Mouse (Mus musculus) monocyte, adult 2 months (primary cell): ENCODE results near the gene Adgrl2.

Experiments
- DNase-seq, 2 experiments: peaks; one replicate each; pipeline ENCODE4 v3.0.0; 2022; ENCODE audit warnings: low spot score in 2 of 2, low read depth in 1 of 2

The Adgrl2 gene

DNA sequence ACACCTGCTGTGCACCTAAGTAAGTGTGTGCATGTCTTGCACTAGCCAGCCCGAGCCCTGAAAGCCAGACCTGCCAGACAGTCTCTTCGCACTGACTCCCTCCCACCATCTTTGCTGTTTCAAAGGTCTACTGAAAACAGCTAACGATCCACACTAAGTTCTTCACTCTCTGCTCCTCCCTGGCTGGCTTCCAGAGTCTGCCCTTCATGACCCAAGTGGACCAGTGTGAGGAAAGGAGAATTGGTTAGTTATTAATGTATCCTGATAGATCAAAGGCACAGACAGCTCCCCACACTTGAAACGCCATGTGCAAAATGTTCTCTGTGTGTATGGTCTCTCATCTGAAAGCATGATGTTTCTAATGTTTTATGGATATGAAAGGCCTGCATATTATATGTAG is 103.4 kb downstream of the Adgrl2 start:
- no peak for DNase-seq

DNA sequence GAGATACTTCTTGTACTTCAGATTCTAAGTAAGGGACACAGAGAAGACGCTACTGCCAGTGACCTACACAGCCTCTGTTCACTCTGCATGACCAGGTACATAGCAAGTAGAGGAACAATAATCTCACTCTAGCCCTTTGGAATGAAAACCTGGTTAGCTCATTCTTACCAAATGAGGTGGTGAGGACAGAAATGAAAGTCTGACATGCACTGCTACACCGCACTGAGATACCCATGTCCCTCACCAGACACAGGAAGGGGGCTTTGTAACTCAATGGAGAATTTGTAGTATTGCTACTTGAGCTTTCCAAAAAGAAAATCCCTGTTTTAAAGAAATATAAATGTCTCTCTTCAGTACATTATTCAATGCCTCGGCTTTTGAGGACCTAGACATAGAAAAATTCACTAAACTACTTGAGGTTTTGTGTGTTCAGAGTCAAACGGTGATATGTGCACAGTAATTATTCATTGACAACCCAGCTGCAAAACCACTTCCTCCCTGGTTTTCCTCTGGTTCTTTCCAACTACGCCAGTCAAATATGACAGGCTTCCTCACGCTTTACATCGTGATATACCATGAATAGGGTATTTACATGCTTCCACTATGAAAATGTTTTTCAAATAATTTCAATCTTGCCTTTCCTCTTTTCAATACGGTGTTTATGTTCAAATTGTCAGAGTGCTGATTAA is 104.2 kb downstream of the Adgrl2 start:
- DNase-seq: no peak

DNA sequence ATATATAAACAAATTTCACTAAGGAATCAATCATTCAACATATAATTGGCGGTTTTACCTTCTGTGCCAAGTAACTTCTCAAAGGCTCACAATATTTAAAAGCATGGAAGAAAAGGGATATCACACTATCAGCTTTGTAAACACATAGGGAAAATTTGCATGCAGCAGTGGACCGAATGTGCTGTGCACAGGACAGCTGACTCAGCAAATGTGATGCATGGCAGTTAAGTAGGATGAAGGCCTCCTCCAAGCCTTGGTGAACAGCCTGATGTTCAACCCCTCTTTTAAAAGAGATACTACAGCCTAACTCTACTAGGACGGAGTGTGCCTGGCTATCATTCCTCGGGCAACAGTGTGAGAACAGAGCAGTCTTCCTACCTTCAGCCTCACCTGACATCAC is 105.2 kb downstream of the Adgrl2 start:
- DNase-seq: no peak

DNA sequence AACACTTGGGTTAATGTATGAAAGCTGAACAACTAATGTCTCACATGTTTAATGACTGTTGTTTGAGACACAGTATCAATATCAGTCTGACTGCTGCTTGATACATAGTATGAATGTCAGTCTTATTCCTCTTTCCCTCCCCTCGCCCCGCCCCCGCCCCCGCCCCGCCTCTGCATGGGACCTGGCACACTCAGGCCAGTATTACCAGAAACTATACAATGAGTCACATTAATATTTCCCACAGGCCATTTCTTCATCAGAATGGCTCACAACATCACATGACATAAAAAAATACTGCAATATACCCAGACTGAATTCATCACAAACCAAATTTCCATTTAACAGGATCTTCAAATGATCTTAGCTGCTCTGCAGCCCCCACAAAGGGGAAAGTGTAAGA is 108.9 kb downstream of the Adgrl2 start:
- no peak for DNase-seq

DNA sequence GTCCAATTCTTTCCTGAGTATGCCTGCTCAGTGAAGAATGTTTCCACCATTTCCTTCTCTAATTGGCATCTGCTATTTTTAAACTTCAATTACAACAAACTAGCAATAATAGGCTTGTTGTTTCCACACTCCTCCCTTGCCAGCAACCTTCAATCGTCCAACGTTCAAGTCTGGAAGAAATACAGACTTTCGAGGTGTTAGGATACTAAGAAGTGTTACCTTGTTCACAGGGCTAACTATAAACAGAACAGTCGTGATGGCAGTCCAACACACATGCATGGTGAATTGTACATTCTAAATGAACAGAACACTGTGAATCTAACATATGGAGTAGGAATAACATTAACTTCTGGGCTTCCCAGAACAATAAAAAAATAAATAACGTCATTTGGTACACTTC is 117.8 kb downstream of the Adgrl2 start:
- no peak for DNase-seq

DNA sequence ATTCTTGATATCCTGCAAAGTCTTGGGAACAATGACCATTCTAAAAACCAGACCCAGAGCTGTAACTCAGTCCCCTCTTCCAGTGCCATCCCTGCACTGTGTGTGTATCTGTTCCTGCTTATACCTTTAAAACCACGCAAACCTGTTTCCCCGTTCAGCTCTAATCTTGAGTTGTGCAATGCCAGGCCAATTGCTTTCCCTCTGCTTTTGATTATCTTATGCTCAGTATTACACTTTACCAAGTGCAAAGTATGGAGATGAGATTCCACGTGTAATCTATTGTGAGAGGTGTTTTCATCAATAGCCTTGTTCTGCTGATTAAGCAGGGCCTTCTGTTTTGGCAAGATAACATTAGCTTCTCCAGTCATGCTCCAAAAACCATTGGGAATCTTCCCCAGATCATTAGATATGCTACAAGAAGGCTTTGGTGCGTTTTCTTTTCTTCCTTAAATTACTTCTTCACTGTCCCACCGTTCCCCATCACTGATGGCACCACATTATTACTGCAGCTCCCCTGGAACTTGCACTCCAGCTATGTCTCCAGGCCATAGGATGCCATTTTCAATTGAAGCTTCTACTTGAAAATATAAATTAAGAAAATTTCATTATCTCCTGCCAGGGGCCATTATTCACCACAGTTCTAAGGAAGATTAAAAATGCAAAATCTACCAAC is 118.4 kb downstream of the Adgrl2 start:
- DNase-seq: no peak

DNA sequence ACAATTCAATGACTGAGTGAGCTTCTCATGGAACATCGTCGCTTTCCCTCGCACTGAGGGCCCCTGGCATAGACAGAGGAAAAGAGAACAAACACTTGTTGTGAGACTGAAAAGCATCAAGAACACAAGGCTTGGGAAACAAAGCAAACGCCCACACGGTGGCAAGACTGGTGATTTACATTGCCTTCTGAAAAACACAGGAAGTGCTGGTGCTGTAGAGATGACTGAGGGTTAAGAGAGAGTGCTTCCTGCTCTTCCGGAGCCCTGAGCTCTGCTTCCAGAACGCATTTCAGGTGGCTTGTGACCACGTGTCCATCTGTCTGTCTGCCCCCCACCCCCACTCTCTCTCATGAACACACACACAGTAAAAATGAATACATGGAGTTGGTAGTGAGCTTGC is 122.7 kb downstream of the Adgrl2 start:
- DNase-seq: no peak

DNA sequence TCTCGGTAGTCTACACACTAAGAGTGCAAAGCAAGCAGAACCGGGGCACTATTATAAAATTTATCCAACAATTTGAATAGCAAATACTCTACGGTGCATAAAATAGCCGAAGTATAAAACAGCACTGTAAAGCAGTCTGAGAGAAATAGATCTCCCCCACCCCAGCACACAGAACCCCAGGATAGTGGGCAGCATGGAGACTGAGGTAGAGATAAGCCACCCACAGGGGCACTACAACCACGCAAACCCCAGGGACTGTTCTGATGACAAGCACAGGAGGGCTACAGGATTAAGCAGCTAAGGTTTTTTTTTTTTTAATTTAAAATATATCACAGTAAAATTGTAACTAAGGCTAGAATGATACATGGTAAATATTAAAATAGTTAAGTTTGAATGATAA is 123.7 kb downstream of the Adgrl2 start:
- no peak for DNase-seq

DNA sequence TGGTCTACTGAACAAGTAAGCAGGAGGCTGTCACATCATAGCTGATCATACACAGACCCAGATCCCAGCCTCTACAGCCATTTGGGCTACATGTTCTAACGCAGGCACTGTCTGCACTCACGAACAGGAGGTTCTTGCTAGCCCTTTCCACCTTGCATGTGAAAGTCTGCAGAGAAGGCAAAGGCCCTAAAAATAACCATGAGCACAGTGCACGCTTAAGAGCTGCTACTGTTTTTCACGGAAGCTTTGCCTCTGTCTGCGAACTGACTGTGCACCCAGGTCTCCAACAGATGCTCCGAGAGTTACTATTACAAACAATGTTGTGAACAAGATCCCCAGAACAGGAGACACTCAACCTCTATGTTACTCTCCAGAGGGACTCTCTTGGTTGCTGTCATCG is 124.3 kb downstream of the Adgrl2 start:
- no peak for DNase-seq

DNA sequence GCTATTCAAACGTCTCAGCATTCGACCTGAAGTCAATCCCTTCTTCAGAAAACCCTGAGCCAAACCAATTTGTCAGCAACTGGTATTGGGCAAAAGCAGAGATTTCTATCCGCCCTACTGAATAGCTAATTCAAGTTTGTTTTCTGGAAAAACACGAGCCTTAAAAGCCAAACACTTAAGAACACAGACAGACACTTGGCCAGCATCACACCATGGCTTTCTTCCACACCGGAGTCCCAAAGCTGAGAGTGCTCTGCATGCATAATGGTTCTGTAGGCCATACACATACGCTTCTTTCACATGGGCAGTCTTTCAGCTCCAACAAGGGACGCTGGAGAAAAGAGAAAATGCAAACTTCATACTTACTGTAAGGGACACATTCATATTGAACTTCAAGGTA is 125.1 kb downstream of the Adgrl2 start:
- DNase-seq: no peak

DNA sequence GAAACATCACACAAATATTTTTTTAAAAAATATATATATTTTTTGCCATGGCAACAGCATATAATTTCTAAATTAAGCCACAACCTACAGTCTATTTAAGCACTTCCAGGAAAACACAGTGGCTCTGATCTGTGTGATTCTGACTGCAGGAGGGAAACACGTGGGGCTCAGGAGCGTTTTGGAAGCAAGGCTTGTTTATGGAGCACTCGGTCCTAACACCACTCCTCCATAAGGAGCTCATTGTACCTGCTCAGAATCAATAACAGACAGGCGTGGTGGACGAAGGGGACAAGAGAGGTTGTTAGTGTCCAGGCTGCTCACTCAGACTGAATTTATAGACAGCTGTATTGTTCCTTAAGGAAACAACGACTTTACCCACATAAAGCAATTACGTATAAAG is 128.5 kb downstream of the Adgrl2 start:
- no peak for DNase-seq

DNA sequence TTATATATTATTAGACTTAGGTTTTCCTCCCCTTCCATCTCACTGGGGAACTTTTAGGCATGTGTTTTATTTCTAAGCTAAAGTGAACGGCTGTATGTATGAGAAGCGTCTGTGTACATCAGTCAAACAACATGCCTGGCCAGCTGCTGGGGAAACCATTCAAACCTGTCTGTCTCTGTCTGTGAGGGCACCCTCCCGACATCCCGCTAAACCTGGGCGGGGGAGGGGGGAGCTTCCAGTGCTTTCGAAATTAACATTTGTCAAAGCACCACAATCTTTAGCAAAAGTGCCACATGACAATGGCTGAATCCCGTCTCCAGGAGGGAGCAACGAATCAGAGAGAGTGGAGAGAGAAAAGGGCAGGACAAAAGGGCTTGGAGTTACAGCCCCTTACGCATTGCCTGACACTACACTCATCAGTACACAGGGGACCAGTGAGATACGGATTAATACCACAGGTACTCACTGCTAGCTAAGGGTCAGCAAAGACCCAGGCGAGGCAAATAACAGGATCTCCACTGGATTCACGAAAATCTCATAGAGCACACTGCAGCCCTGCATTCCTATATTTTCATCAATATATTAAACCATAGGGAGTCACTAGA is 135.9 kb downstream of the Adgrl2 start:
- no peak for DNase-seq

DNA sequence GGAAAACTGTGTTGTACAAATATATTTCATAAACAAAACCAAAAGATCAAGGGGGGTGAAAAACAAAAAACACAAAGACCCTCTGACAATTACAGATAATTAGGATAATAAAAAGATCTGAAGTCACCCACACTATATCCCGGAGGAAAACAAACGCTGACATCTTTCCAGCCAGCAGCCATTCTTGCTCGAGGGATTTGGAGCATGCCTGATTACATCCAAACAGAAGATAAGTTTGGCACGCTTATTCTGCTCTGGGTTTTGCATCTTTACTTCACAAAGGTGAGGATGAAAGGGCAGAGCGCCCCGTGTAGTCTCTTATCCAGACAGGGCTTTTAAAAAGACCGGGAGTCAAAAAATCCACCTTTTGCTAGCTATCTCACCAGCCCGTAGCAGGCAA is 137.0 kb downstream of the Adgrl2 start:
- no peak for DNase-seq

DNA sequence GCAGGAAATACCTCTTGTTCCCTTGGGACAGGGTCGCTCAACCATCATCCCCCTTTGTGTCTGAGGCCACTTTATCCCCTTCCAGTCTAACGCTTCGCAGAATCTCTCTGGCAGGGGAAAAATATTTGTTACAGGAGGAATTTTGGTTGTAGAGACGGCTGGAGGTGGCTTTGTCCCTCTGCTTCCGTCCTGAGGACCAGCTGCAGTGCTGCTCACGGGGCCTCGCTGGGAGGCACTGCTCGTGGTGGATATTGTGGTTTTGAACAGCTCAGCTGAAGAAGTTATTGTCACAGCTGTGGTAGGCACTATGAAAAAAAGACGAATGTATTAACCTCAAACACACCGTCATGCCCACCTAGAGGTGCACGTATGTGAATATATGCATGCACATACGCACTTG is 137.8 kb downstream of the Adgrl2 start:
- DNase-seq: no peak

DNA sequence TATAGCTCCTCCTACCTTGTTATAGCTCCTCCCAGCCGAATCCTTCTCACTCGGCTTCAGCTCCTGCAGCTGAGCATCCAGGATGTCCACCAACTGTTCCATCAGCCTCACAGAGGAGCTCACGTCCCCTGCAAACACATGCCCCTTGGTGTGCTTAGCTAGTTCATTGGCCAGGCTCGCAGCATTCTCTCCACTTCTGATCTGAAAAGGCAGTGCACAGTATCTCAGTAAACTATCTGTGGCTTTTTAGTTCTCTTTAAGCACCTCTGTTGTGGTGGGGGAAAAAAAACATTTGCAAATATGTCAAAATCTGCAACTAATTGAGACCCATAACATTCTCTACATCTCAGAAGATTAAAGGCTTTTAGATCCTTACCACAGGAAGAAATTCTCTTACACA is 139.5 kb downstream of the Adgrl2 start:
- no peak for DNase-seq

DNA sequence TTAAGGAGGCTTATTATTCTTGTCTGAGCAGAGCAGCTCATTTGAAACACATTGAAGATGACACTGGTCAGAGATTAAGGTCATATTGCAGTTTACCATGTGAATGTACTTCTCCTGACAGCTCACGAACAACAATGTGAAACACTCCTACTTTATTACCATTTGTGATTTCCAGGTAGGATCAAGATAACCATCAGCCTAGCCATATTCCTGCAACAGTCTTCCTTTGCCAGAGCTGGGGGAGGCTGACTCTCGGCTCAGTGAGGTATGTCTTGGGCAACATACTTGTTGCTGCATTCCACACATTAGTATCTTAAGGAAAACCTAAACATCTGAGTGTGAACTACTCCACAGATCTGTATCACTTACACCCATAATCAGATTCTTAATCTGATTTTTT is 142.0 kb downstream of the Adgrl2 start:
- no peak for DNase-seq

DNA sequence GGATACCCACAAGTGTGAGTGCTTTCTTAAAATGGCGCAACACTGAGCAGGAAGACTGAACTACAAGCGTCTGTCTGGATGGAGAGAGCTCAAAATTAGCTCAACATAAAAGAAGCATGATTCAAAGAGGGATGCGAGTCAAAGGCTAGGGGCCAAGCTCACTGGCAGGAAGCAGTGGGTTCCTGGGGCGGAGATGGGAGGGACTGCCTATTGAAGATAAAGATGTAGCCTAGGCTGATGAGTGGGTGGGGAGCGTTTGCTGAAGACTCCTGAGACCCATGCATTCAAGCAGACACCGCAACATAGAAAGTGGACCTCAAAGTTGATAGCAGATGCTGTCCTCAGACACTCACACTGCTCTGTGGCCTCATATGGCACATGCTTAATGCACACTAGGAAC is 146.2 kb downstream of the Adgrl2 start:
- DNase-seq: no peak

DNA sequence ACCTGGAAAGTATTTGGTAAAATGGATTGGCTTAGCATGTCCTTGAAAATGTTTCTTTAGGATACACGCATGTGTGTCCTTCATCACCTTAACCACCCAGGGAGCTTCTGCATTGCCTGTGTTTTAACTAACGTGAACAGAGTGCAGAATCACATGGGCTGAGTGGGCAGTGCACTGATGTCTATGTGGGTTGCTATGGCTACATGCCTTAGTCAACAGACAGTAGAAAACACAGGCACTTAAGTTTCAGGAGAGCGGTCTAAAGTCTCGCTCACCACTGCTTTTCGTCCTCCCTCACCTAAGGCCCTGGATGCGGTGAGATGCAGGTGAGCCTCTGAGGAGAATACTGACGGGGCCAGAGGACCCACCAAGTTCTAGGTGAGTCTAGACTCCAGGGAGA is 147.8 kb downstream of the Adgrl2 start:
- no peak for DNase-seq

DNA sequence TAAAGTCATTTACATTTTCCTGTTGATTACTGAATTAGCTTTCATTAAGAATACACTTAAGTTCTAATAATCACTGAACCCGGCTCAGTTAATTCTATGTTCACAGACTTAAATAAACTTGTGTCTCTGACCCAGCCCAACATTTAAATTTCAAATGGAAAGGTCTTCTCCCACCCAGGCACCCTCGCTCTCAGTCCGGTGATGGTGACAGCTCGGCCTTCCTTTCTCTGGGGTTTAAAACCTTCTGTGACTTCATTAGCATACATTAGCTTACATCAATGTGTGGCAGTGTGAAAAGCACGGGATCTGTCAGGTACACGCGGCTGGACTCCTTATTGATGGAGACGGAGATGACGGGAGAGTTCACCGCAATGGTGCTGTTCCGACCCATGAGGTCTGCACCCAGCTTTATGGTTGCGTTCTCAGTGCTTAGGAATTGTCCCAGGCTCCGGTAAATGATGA is 151.5 kb downstream of the Adgrl2 start:
- no peak for DNase-seq

DNA sequence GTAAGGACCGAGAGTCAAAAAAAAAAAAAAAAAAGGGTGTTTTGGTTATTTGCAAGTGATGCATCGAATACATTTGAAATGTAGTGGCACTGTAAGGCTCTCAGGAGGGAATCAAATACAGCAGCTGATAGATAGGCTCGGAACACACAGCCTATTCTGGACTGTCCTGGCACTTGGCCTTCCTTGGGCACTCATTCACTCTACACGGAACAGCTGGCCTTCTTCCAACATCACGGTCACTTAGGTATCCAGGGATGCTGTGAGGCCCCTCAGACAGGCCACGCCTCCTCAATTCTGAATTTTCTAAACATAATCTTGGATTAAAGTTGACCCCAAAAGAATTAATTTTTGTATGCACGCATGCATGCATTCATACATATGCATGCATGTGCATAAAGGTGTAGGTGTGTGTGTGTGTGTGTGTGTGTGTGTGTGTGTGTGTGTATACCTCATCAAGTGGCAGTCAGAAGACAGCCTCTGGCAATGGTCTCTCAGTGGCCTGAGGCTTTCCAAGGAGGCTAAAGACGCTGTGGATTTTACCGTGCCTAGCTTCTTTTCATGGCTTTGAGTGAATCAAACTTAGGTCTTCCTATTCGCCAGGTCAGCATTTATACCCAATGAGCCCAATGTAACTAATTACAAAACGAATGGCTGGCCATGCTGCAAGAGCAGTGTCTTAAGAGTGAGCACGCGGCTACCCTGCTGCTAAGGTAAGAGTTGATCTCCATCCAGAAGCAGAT is 152.1 kb downstream of the Adgrl2 start:
- DNase-seq: no peak

DNA sequence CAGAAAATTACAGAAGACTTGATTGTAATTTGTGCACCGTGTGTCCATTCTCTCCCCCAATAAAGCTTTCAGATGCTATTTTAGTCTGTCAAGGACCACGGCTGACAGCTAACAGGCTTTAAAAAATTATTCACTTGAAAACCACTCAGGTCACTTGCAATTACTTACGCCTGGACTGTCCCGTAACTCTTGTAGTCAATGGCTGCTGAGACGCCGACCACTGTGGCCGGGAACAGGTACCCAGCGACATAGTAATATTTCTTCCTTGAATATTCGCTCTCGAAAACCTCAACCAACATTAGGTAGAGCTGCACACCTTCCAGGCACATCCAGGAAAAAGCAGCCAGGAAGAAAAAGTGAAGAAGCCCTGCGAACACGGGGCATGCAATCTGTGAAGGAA is 155.2 kb downstream of the Adgrl2 start:
- no peak for DNase-seq
